Mouse (Mus musculus) bone marrow, adult 2 months (tissue): Measurements from ENCODE around the gene Eef1b2. TPM values are rescaled to one million over a fixed set of nuclear protein-coding genes. Genes with fewer than 3 reads are reported as not detected.
"Not testable (repeated sequence)": the region's sequence is repeated elsewhere in the genome, so short reads cannot be mapped to it uniquely, and the experiment has no call there.

Experiments used
- H3K27ac ChIP-seq: fragments of 200-500 bp; 2 replicates; pipeline ENCODE4 v1.5.1; 2012; ENCODE audit warnings: low read depth, mild to moderate bottlenecking, control low read depth, inconsistent platforms, low read length; ENCODE audit not compliant: control insufficient read depth, poor library complexity, insufficient read depth
- H3K4me1 ChIP-seq: fragments of 200-500 bp; 2 replicates; pipeline ENCODE4 v1.6.1; 2011; ENCODE audit warnings: low read length; ENCODE audit not compliant: control insufficient read depth, insufficient read depth
- H3K4me3 ChIP-seq: fragments of 200-500 bp; replicated peaks from 2 replicates; pipeline ENCODE3; 2011; ENCODE audit warnings: mild to moderate bottlenecking, low read depth, low read length, control low read depth; ENCODE audit not compliant: control insufficient read depth
- CTCF ChIP-seq: fragments of 200-500 bp; IDR thresholded peaks from 2 replicates; pipeline ENCODE4 v1.5.1; 2011; ENCODE audit warnings: low read length, control low read depth; ENCODE audit not compliant: control insufficient read depth, insufficient read depth
- POLR2A ChIP-seq: fragments of 200-500 bp; IDR thresholded peaks from 2 replicates; pipeline ENCODE4 v1.6.1; 2011; ENCODE audit warnings: low read depth, mild to moderate bottlenecking, control low read depth, low read length, borderline replicate concordance; ENCODE audit not compliant: control insufficient read depth
- WGBS: fragments of 180-500 bp; shearing (Covaris S2); methylation state at CpG from one replicate; pipeline ENCODE4 v1.1.7; 2018; 5-methylcytosine and 5-hydroxymethylcytosine counted together
- polyA plus RNA-seq: library from polyadenylated mRNA; stranded (reverse); fragments of >200 nt; gene quantifications from 2 replicates; pipeline ENCODE4 v1.2.4, GENCODE M21; 2011; ENCODE audit warnings: low replicate concordance; ENCODE audit not compliant: missing spikeins, insufficient read depth, insufficient read length

The Eef1b2 gene
- polyA plus RNA-seq, 1 experiment: 906 TPM

GRCm38 (mm10) chr1:63140231-63140630 lies 36.4 kb upstream of the Eef1b2 start:
- 93% methylated on average over 13 of the region's 13 CpGs for WGBS
- Histone ChIP-seq H3K4me3 (no peak overlapping the region), H3K4me1 (no peaks in the 10 kb centered on the region), H3K27ac (no peak overlapping the region)
- TF ChIP-seq POLR2A (no peak), CTCF (no peak)

GRCm38 (mm10) chr1:63168638-63169037 lies 8.0 kb upstream of the Eef1b2 start:
- Histone ChIP-seq H3K27ac (no peak overlapping the region), H3K4me3 (no peak overlapping the region), H3K4me1 (no peaks in the 10 kb centered on the region)
- 68% methylated on average over 2 of the region's 2 CpGs for WGBS
- no peak for TF ChIP-seq CTCF
- TF ChIP-seq POLR2A: no peak

DNA sequence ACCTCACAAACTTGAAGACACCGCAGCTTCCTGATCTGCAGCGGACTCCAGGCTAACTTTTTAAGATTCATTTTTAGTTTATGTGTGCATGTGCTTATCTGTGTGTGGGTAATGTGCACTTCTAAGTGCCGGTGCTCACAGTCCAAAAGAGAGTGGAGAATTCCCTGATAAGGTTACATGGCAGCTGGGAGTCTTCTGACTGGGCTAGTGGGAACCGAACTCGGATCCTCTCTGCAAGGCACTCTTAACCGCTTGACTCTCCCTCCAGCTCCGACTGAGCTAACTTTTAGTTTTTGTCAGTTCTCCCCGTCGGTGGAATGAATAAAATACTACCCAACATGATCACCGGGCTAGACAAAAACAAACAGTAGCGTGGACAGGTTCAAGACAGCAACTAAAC lies 772 bp upstream of the Eef1b2 start:
- peaks cover 2% of the 10 kb centered on the region for H3K4me1 ChIP-seq
- TF ChIP-seq CTCF: no peak
- TF ChIP-seq POLR2A: no peak
- H3K27ac ChIP-seq: peak overlapping the region; percentile 92
- WGBS: 8% methylated on average over 11 of the region's 11 CpGs
- H3K4me3 ChIP-seq: peak overlapping the region; percentile 85

- under 1% methylated on average over 14 of the region's 14 CpGs for WGBS
- Histone ChIP-seq H3K4me1 (peaks cover 2% of the 10 kb centered on the region), H3K4me3 (peak overlapping the region; percentile 85), H3K27ac (peak overlapping the region; percentile 92)
- no peak for TF ChIP-seq CTCF
- no peak for TF ChIP-seq POLR2A
Observed at GRCm38 (mm10) chr1:63176259-63176603, 394 bp upstream of the Eef1b2 start.

DNA sequence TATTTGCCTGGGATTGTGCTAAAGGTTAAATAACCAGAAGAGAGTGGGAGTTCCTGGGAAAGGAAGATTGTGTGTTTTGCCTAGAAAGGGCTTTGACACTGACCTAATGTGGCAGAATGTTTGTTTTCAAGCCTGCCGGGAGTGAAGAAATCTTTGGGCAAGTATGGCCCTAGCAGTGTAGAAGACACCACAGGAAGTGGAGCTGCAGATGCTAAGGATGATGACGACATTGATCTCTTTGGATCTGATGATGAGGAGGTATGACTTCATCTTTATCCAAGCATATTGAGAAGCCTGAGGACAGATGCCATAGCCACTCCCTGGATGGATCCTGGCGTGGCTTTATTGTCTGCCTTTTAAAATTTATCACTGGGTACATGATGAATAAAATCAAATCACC lies 1.7 kb downstream of the Eef1b2 start:
- Histone ChIP-seq H3K4me1 (peaks cover 2% of the 10 kb centered on the region), H3K27ac (no peak overlapping the region), H3K4me3 (no peak overlapping the region)
- 43% methylated on average over 3 of the region's 3 CpGs for WGBS
- no peak for TF ChIP-seq CTCF
- TF ChIP-seq POLR2A: no peak

GRCm38 (mm10) chr1:63180122-63180521 lies 3.5 kb downstream of the Eef1b2 start:
- no peak overlapping the region for H3K4me3 ChIP-seq
- H3K27ac ChIP-seq: no peak overlapping the region
- WGBS: 92% methylated on average over 4 of the region's 4 CpGs
- no peak for TF ChIP-seq CTCF
- no peak for TF ChIP-seq POLR2A
- peaks cover 2% of the 10 kb centered on the region for H3K4me1 ChIP-seq

- H3K4me1 ChIP-seq, H3K27ac ChIP-seq, H3K4me3 ChIP-seq: not testable (repeated sequence)
- WGBS: 73% methylated on average over 4 of the region's 4 CpGs
Observed at GRCm38 (mm10) chr1:63180575-63180974, 4.0 kb downstream of the Eef1b2 start.

DNA sequence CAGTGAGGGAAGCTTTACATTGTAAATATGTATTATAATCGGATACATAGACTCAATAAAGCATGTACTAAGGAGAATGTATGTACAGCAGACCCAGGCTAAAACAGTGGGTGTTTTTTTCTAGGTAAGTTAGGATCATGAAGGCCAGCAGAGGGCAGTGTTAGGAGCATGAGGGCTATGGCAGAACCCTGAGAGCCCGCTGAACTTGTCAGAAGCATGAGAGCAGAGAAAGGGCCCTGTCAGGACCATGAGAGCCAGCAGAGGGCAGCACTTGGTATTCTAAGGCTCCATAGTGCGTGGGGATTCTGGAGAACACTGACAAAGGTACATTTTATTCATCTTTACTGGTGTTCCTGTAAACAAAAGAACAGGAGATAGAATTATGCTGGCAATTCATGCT lies 4.4 kb downstream of the Eef1b2 start:
- H3K27ac ChIP-seq: no peak overlapping the region

GRCm38 (mm10) chr1:63181480-63181879 lies 4.9 kb downstream of the Eef1b2 start:
- 86% methylated on average over 1 of the region's 1 CpGs for WGBS
- Histone ChIP-seq H3K4me1 (peaks cover 2% of the 10 kb centered on the region), H3K27ac (no peak overlapping the region), H3K4me3 (no peak overlapping the region)
- TF ChIP-seq POLR2A: no peak
- TF ChIP-seq CTCF: no peak

More for the DNA sequence above, 4.4 kb downstream of the Eef1b2 start:
- no peak for TF ChIP-seq POLR2A
- peak; percentile 94 for TF ChIP-seq CTCF
- 3% methylated on average over 3 of the region's 3 CpGs for WGBS
- Histone ChIP-seq H3K4me1 (peaks cover 2% of the 10 kb centered on the region), H3K4me3 (no peak overlapping the region)

DNA sequence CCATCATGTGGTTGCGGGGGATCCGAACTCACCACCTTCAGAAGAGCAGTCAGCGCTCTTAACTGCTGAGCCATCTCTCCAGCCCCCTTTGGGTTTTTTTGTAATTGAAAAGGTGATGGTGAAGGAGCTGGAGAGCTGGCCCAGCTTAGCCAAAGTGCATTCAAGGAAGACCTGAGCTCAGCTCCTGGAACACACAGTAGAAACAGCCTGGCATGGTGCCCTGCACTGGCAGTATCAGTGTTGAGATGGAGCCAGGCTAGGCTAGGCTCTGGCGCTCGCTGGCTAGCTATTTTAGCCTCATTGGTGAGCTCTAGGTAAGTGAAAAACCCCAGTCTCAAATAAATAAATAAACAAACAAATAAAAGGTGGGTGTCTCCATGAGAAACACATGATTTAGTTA lies 5.6 kb downstream of the Eef1b2 start:
- 76% methylated on average over 5 of the region's 5 CpGs for WGBS
- H3K4me3 ChIP-seq: no peak overlapping the region
- TF ChIP-seq CTCF (no peak), POLR2A (no peak)
- peaks cover 2% of the 10 kb centered on the region for H3K4me1 ChIP-seq
- H3K27ac ChIP-seq: no peak overlapping the region
